Mouse (Mus musculus): ENCODE measurements around the gene Urb2.

DNA sequence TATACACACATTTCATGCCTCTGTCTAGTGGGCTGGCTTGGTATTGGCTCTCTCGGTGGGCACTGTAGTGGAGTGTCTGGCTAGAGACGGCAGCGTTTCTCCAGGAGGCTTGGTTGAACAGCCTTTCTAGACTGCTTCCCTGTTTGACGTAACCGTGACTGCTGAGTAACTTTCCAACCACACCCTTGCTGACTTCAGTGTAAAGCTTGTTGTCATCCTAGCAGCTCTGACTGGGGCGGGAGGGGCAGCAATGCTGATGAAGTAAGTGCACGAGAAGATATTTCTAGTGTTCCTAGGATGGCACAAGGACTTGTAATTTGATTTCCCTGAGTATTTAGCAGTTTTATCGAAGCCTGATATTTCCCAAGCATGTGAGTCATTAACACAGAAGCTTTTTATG is 24.5 kb downstream of the Urb2 start:
- TF ChIP-seq MXI1 (IDR thresholded peaks at IDR 0.05; ENCODE audit: low read depth, low read length) (no peak), POLR2A (IDR thresholded peaks at IDR 0.05; ENCODE audit: low read depth, low read length) (no peak), HCFC1 (IDR thresholded peaks at IDR 0.05; ENCODE audit: low read depth, low read length) (no peak), MAZ (IDR thresholded peaks at IDR 0.05; ENCODE audit: low read depth, low read length) (no peak), CTCF (conservative IDR thresholded peaks at IDR 0.05 in 1 of 2, IDR thresholded peaks at IDR 0.05 in 1 of 2; ENCODE audit: low read depth in 2 of 2, low read length in 2 of 2) (no peak), BHLHE40 (IDR thresholded peaks at IDR 0.05; ENCODE audit: low read depth, low read length) (no peak), GABPA (IDR thresholded peaks at IDR 0.05; ENCODE audit: insufficient replicate concordance, low read depth, low read length) (no peak), NRF1 (IDR thresholded peaks at IDR 0.05; ENCODE audit: low read depth, low read length) (no peak), E2F4 (IDR thresholded peaks at IDR 0.05; ENCODE audit: insufficient replicate concordance, low read depth, low read length) (no peak), TCF12 (IDR thresholded peaks at IDR 0.05; ENCODE audit: low read depth, low read length) (no peak), POLR2AphosphoS2 (IDR thresholded peaks at IDR 0.05; ENCODE audit: low read depth, low read length) (no peak)
